Mouse (Mus musculus) stomach, postnatal 0 days (tissue): ENCODE results near the gene Slx4. TPM values are rescaled to one million over a fixed set of nuclear protein-coding genes. Genes with fewer than 3 reads are reported as not detected.

Experiments used
- ATAC-seq: fragments of 200-750 bp; cut with Nextera tagmentation; 2 replicates; pipeline ENCODE4 v1.8.0; 2017; ENCODE audit not compliant: low FRiP score, low TSS enrichment
- DNase-seq: peaks from one replicate; pipeline ENCODE4 v3.0.0-alpha.2; 2016; ENCODE audit warnings: low spot score
- H3K27ac ChIP-seq: fragments of 300-500 bp; sonication (generic); replicated peaks from 2 replicates; pipeline ENCODE4 v1.5.1; 2014; ENCODE audit warnings: mild to moderate bottlenecking, control low read depth
- H3K27me3 ChIP-seq: fragments of 300-500 bp; sonication (generic); 2 replicates; pipeline ENCODE4 v1.6.1; 2014; ENCODE audit warnings: low read length; ENCODE audit not compliant: control insufficient read depth, insufficient read depth
- H3K36me3 ChIP-seq: fragments of 300-500 bp; sonication (generic); 2 replicates; pipeline ENCODE4 v1.6.1; 2014; ENCODE audit warnings: low read length, mixed read lengths; ENCODE audit not compliant: control insufficient read depth, insufficient read depth
- H3K4me1 ChIP-seq: fragments of 300-500 bp; sonication (generic); replicated peaks from 2 replicates; pipeline ENCODE4 v1.6.1; 2014; ENCODE audit warnings: antibody characterized with exemption; ENCODE audit not compliant: control insufficient read depth, insufficient read depth
- H3K4me2 ChIP-seq: fragments of 300-500 bp; sonication (generic); replicated peaks from 2 replicates; pipeline ENCODE4 v1.6.1; 2014; ENCODE audit warnings: low read depth, mild to moderate bottlenecking, control low read depth, moderate library complexity
- H3K4me3 ChIP-seq: fragments of 300-500 bp; sonication (generic); 2 replicates; pipeline ENCODE4 v1.5.1; 2014; ENCODE audit warnings: low read depth, low read length, control low read depth
- H3K9ac ChIP-seq: fragments of 300-500 bp; sonication (generic); 2 replicates; pipeline ENCODE4 v1.6.1; 2014; ENCODE audit warnings: mild to moderate bottlenecking, low read length, control low read depth, mixed read lengths
- H3K9me3 ChIP-seq: fragments of 300-500 bp; sonication (generic); 2 replicates; pipeline ENCODE4 v1.6.1; 2016; ENCODE audit warnings: low read length; ENCODE audit not compliant: control insufficient read depth
- CTCF ChIP-seq: IDR thresholded peaks from 2 replicates; pipeline ENCODE4 v1.5.1; 2016; ENCODE audit warnings: antibody characterized with exemption, low read depth, mild to moderate bottlenecking, moderate library complexity
- EP300 ChIP-seq: optimal IDR thresholded peaks from 2 replicates; pipeline ENCODE3; 2016; ENCODE audit warnings: antibody characterized with exemption
- WGBS: fragments of 180-500 bp; shearing (Covaris S2); extraction: QIAGEN DNeasy Blood & Tissue Kit; methylation state at CpG from one replicate; pipeline ENCODE4 v1.1.7; 2014; 5-methylcytosine and 5-hydroxymethylcytosine counted together
- polyA plus RNA-seq: library from polyadenylated mRNA; unstranded; fragments of >200 nt; fragmentation: Nextera tagmentation; extraction: Ambion mirVana; gene quantifications from 2 replicates; pipeline ENCODE4 v1.2.1, GENCODE M21; 2015

Slx4 gene
- polyA plus RNA-seq, 1 experiment from 2014 or later = 3.3 TPM

DNA sequence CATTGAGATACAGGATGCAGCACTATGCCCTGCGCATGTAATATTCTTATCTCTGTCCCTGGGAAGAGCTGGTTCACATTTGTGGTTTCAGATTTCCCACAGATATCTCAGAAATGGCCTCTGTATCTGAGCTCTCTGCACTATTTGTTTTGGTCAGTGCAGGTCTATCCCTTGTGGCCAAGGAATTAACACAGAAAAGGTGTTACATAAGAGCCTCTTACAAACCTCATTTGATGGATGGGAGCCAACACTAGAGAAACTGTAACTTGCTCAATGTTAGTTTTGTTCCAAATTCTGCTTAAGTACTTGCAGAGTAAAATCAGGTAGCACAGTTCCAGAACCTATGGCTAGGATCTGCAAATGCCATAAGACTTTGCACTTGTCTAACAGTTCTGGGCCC lies 69.5 kb downstream of the Slx4 start:
- H3K4me2 ChIP-seq = no peak overlapping the region
- no peaks in the 10 kb centered on the region for H3K9me3 ChIP-seq
- no peak for TF ChIP-seq CTCF
- no peak for TF ChIP-seq EP300
- no peak overlapping the region for H3K4me3 ChIP-seq
- no peak overlapping the region for H3K9ac ChIP-seq
- DNase-seq (no peak), ATAC-seq (no peak)
- peaks cover 11% of the 10 kb centered on the region for H3K36me3 ChIP-seq
- no peak overlapping the region for H3K27ac ChIP-seq
- 94% methylated on average over 1 of the region's 1 CpGs for WGBS
- no peaks in the 10 kb centered on the region for H3K4me1 ChIP-seq
- no peaks in the 10 kb centered on the region for H3K27me3 ChIP-seq

DNA sequence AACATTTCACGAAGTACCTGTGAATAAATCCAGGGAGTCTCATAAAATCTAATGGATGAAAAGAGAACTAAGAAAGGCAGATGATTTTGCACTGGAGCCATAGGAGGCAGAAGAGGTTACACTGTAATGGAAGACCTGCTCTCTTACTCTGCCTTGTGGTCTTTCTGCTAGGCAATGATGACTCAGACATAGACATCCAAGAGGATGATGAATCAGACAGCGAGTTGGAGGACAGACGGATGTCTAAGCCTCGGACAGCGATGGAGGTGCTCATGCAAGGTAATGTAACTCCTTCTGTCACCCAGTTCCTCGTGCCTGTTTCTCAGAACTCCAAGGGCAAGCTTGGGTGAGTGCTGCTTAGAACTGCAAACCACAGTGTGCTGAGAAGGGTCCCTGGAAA lies 70.0 kb downstream of the Slx4 start:
- Histone ChIP-seq H3K36me3 (peaks cover 11% of the 10 kb centered on the region), H3K27me3 (no peaks in the 10 kb centered on the region), H3K4me2 (no peak overlapping the region), H3K4me3 (no peak overlapping the region), H3K9ac (no peak overlapping the region), H3K27ac (no peak overlapping the region), H3K4me1 (no peaks in the 10 kb centered on the region), H3K9me3 (no peaks in the 10 kb centered on the region)
- whole genome bisulfite sequencing = 92% methylated on average over 6 of the region's 6 CpGs
- no peak for ATAC-seq
- DNase-seq = no peak
- TF ChIP-seq CTCF = no peak
- TF ChIP-seq EP300 = no peak

DNA sequence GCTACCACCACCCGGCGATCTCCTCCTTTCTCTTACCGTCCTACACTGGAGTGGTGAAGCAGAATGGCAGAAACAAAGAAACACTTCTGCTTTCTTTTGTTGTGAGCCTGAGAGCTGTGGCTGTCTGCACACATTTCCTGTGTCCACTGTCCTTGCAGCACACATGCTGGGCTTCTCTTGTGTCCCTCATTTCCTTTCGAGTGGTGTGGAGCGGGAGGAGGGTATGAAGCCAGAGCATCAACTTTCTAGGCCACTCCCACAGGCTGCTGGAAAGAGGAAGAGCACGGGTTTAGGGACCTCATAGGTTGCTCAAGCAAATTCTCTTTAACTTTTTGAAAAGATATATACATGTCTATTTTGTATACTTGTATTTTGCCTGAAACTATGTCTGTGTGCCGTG lies 74.4 kb downstream of the Slx4 start:
- H3K9ac ChIP-seq = no peak overlapping the region

More for the DNA sequence above, 74.4 kb downstream of the Slx4 start:
- peaks cover 10% of the 10 kb centered on the region; the same call in 1 of the 2 replicates for H3K36me3 ChIP-seq
- TF ChIP-seq CTCF (no peak), EP300 (no peak)
- ATAC-seq (no peak), DNase-seq (no peak)
- no peak overlapping the region for H3K4me3 ChIP-seq
- no peaks in the 10 kb centered on the region for H3K27me3 ChIP-seq
- 74% methylated on average over 7 of the region's 7 CpGs for WGBS
- no peak overlapping the region for H3K27ac ChIP-seq
- H3K4me2 ChIP-seq = no peak overlapping the region
- no peaks in the 10 kb centered on the region for H3K9me3 ChIP-seq
- no peaks in the 10 kb centered on the region for H3K4me1 ChIP-seq

Other genes with a start within 250 kb of the Slx4 start
- gene Olfr15, start 172.9 kb downstream of the Slx4 start, polyA plus RNA-seq = not detected in 2 replicates
- gene Zfp174, start 156.5 kb downstream of the Slx4 start, polyA plus RNA-seq = 0.44 and 0.62 TPM in 2 replicates
- gene Naa60, start 131.4 kb downstream of the Slx4 start, polyA plus RNA-seq = 26.7 and 30.8 TPM in 2 replicates
- gene Zfp597, start 119.2 kb downstream of the Slx4 start, polyA plus RNA-seq = 2.2 and 3.5 TPM in 2 replicates
- gene Gm20695, start 119.1 kb downstream of the Slx4 start, polyA plus RNA-seq = 0.75 and 1.9 TPM in 2 replicates
- 8.3 and 8.5 TPM in 2 replicates for gene 1700037C18Rik, start 95.1 kb downstream of the Slx4 start, polyA plus RNA-seq
- gene Cluap1, start 95.0 kb downstream of the Slx4 start, polyA plus RNA-seq = 13.6 and 13.8 TPM in 2 replicates
- gene Nlrc3, start 27.1 kb downstream of the Slx4 start, polyA plus RNA-seq = 0.15 and 0.27 TPM in 2 replicates
- gene Dnase1, start 33.2 kb upstream of the Slx4 start, polyA plus RNA-seq = 0.65 and 0.78 TPM in 2 replicates
- 46.7 and 50.3 TPM in 2 replicates for gene Trap1, start 74.1 kb upstream of the Slx4 start, polyA plus RNA-seq
- gene Crebbp, start 210.2 kb upstream of the Slx4 start, polyA plus RNA-seq = 14.4 and 14.8 TPM in 2 replicates